Mouse (Mus musculus) testis, adult 2 months (tissue): Measurements from ENCODE around the gene Mlycd.

Experiments used
- CTCF ChIP-seq: fragments of 200-500 bp; IDR thresholded peaks from 2 replicates; pipeline ENCODE4 v1.5.1; 2012; ENCODE audit warnings: low read depth, mild to moderate bottlenecking, inconsistent platforms, low read length, moderate library complexity; ENCODE audit not compliant: control insufficient read depth, insufficient read depth, insufficient replicate concordance
- POLR2A ChIP-seq: fragments of 200-500 bp; IDR thresholded peaks from 2 replicates; pipeline ENCODE4 v1.6.1; 2012; ENCODE audit warnings: low read depth, mild to moderate bottlenecking, inconsistent platforms, low read length, moderate library complexity; ENCODE audit not compliant: control insufficient read depth

DNA sequence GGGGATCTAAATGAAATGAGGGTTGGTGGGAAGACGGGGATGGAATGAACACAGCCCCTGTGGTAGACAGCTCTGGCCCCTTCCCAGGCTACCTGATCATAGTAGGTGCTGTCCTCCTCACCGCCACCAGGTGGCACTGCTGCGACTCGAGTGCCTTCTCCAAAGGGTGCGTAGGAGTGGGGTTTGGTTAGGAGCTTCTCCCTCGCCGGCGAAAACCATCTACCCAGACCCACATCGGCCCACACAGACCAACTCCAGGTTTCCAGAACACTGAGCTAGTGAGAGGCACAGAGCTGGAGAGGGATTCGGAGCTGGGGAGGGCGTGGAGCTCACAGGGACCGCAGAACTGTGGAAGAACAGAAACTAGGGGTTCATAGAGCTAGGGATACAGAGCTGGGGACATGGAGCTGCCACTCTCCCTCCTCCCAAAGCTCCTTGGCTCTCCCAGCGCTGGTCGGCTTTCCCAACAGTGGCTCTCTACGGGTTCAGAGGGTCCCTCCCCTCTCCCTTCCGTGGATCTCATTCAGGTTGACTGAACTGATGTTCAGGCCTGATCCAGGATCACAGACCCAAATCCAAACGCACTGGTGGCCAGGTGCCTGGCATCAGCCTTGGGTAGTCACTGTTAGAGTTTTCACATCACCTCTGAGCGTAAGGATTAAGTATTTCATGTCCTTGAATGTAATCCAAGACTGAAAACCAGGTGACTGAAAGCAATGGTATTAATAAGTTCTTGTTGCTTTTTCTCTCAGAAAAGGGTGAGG lies 18.2 kb downstream of the Mlycd start:
- peak; percentile 98 for TF ChIP-seq CTCF
- TF ChIP-seq POLR2A = no peak
